Mouse (Mus musculus) ES-E14 (cell line): ENCODE results near the gene Aarsd1. TPM values are rescaled to one million over a fixed set of nuclear protein-coding genes. Genes with fewer than 3 reads are reported as not detected.

Experiments used
- DNase-seq: peaks from one replicate; pipeline ENCODE4 v3.0.0-alpha.2; 2013; ENCODE audit warnings: low read depth, low spot score
- H3K27ac ChIP-seq: 2 replicates; pipeline ENCODE4 v1.5.1; 2012; ENCODE audit warnings: low read depth, mild to moderate bottlenecking, low read length, moderate library complexity, mixed read lengths; ENCODE audit not compliant: poor library complexity, insufficient read depth, severe bottlenecking
- H3K36me3 ChIP-seq: 2 replicates; pipeline ENCODE4 v1.6.1; 2012; ENCODE audit warnings: mild to moderate bottlenecking, low read length, moderate library complexity, mixed read lengths; ENCODE audit not compliant: control insufficient read depth, poor library complexity, insufficient read depth, severe bottlenecking
- H3K4me1 ChIP-seq, 2 experiments: fragments of 150-350 bp in 1 of 2; sonication (generic) in 1 of 2; 2 replicates each; pipeline ENCODE4 v1.6.1; 2012; ENCODE audit warnings: low read length in 2 of 2, mild to moderate bottlenecking in 1 of 2, mixed read lengths in 1 of 2; ENCODE audit not compliant: control insufficient read depth in 2 of 2, insufficient read depth in 2 of 2, poor library complexity in 1 of 2
- H3K4me3 ChIP-seq, 2 experiments: fragments of 150-350 bp in 1 of 2; sonication (generic) in 1 of 2; 2 replicates each; pipeline ENCODE4 v1.5.1; 2012; ENCODE audit warnings: low read length in 2 of 2, low read depth in 1 of 2, mild to moderate bottlenecking in 1 of 2, mixed read lengths in 1 of 2; ENCODE audit not compliant: insufficient read depth in 1 of 2, poor library complexity in 1 of 2, severe bottlenecking in 1 of 2
- H3K9ac ChIP-seq: 2 replicates; pipeline ENCODE4 v1.6.1; 2012; ENCODE audit warnings: low read depth, mild to moderate bottlenecking, low read length, mixed read lengths; ENCODE audit not compliant: poor library complexity, insufficient read depth, severe bottlenecking
- H3K9me3 ChIP-seq: fragments of 150-350 bp; sonication (generic); 2 replicates; pipeline ENCODE4 v1.6.1; 2012; ENCODE audit warnings: low read depth, mild to moderate bottlenecking, low read length; ENCODE audit not compliant: control insufficient read depth, insufficient read depth
- CHD2 ChIP-seq: IDR thresholded peaks from 2 replicates; pipeline ENCODE4 v1.6.1; 2014; ENCODE audit warnings: mild to moderate bottlenecking, low read depth, low read length, inconsistent platforms
- HCFC1 ChIP-seq: IDR thresholded peaks from 2 replicates; pipeline ENCODE4 v1.6.1; 2012; ENCODE audit warnings: low read length, inconsistent platforms, borderline replicate concordance; ENCODE audit not compliant: insufficient read depth
- MAFK ChIP-seq: IDR thresholded peaks from 2 replicates; pipeline ENCODE4 v1.6.1; 2014; ENCODE audit warnings: mild to moderate bottlenecking, low read depth, low read length, inconsistent platforms; ENCODE audit not compliant: insufficient read depth
- ZC3H11A ChIP-seq: IDR thresholded peaks from 2 replicates; pipeline ENCODE4 v1.6.1; 2012; ENCODE audit warnings: low read depth, mild to moderate bottlenecking, inconsistent platforms, low read length, borderline replicate concordance
- ZNF384 ChIP-seq: IDR thresholded peaks from 2 replicates; pipeline ENCODE4 v1.6.1; 2012; ENCODE audit warnings: low read depth, low read length, inconsistent platforms
- in situ Hi-C, 2 experiments: fragments of 600-800 bp; cut with MboI; formaldehyde crosslinking; loops; one replicate each; pipeline ENCODE4 v1.15.1; 2025; ENCODE audit warnings: low sequenced_read_pairs in 2 of 2, inconsistent platforms in 1 of 2; ENCODE audit not compliant: unreplicated experiment in 2 of 2
- total RNA-seq: library from RNA; depleted of rRNA; stranded (reverse); fragments of 300-350 nt; gene quantifications from 2 replicates; pipeline ENCODE4 v1.2.3, GENCODE M21; 2012

Aarsd1 gene
- total RNA-seq, 1 experiment, result 73.2 TPM

- TF ChIP-seq ZNF384 (0 out of 2 replicates have a peak, but pooled peaks have one; percentile 13), ZC3H11A (no peak)
- H3K9ac ChIP-seq, result peak overlapping the region; percentile 94
- DNase-seq, result peak; percentile 54
- peaks cover 4 to 14% of the 10 kb centered on the region in 2 experiments; a peak in 2 of 4 replicates for H3K4me1 ChIP-seq
- peaks cover 11% of the 10 kb centered on the region for H3K36me3 ChIP-seq
- H3K27ac ChIP-seq, result peak overlapping the region; percentile 54; the same call in 1 of the 2 replicates
- H3K9me3 ChIP-seq, result no peaks in the 10 kb centered on the region
- in situ Hi-C loops, result no loop called here
- peak overlapping the region; percentile 78 to 98 for H3K4me3 ChIP-seq
Observed at GRCm38 (mm10) chr11:101416433-101417100, 848 bp downstream of the Aarsd1 start.

- Histone ChIP-seq H3K9ac (no peak overlapping the region), H3K36me3 (peaks cover 22% of the 10 kb centered on the region), H3K9me3 (no peaks in the 10 kb centered on the region), H3K4me3 (no peak overlapping the region), H3K4me1 (peaks cover 4 to 14% of the 10 kb centered on the region in 2 experiments; a peak in 2 of 4 replicates), H3K27ac (no peak overlapping the region)
- TF ChIP-seq ZC3H11A, result no peak
- TF ChIP-seq ZNF384, result no peak
- no peak for TF ChIP-seq HCFC1
- TF ChIP-seq MAFK, result no peak
- no peak for TF ChIP-seq CHD2
- in situ Hi-C loops, result no loop called here
- DNase-seq, result no peak
Observed at GRCm38 (mm10) chr11:101415306-101415705, 2.1 kb downstream of the Aarsd1 start.

- Histone ChIP-seq H3K9me3 (no peaks in the 10 kb centered on the region), H3K9ac (no peak overlapping the region), H3K36me3 (no peaks in the 10 kb centered on the region), H3K4me1 (no peaks in the 10 kb centered on the region), H3K27ac (no peak overlapping the region), H3K4me3 (no peak overlapping the region)
- in situ Hi-C loops, result loop anchor here in 1 of 2 experiments (10.0 kb wide), 1 partner anchor 50 kb away; no protein-coding TSS in a partner anchor
- DNase-seq, result no peak
- TF ChIP-seq ZC3H11A (peak; percentile 81; the same call in 1 of the 2 replicates), HCFC1 (no peak)
Observed at GRCm38 (mm10) chr11:101395110-101395509, 22.3 kb downstream of the Aarsd1 start.

- TF ChIP-seq ZNF384 (no peak), ZC3H11A (no peak), MAFK (no peak), HCFC1 (no peak), CHD2 (no peak)
- Histone ChIP-seq H3K4me3 (no peak overlapping the region), H3K9ac (no peak overlapping the region), H3K36me3 (no peaks in the 10 kb centered on the region), H3K27ac (no peak overlapping the region), H3K4me1 (peaks cover 2% of the 10 kb centered on the region in 2 experiments; a peak in 2 of 4 replicates), H3K9me3 (no peaks in the 10 kb centered on the region)
- in situ Hi-C loops, result no loop called here
- peak; percentile 37 for DNase-seq
Observed at GRCm38 (mm10) chr11:101381817-101382216, 35.6 kb downstream of the Aarsd1 start.
